Mouse (Mus musculus) intestine, postnatal 0 days (tissue): ENCODE data around the gene Agap1. TPM values are rescaled to one million over a fixed set of nuclear protein-coding genes. Genes with fewer than 3 reads are reported as not detected.
A peak's percentile ranks its signal among the peaks of the same experiment; 100 is the strongest.

Experiments
- ATAC-seq: fragments of 200-750 bp; cut with Nextera tagmentation; 2 replicates; pipeline ENCODE4 v1.8.0; 2017; ENCODE audit warnings: mild to moderate bottlenecking, moderate TSS enrichment, moderate library complexity
- H3K27ac ChIP-seq: fragments of 300-500 bp; sonication (generic); 2 replicates; pipeline ENCODE4 v1.5.1; 2014; ENCODE audit warnings: mild to moderate bottlenecking, low read depth, low read length, moderate library complexity
- H3K27me3 ChIP-seq: fragments of 300-500 bp; sonication (generic); replicated peaks from 2 replicates; pipeline ENCODE4 v1.6.1; 2014; ENCODE audit warnings: low read length, mixed read lengths; ENCODE audit not compliant: control insufficient read depth, insufficient read depth
- H3K36me3 ChIP-seq: fragments of 300-500 bp; sonication (generic); 2 replicates; pipeline ENCODE4 v1.6.1; 2014; ENCODE audit warnings: mild to moderate bottlenecking, moderate library complexity; ENCODE audit not compliant: control insufficient read depth, insufficient read depth
- H3K4me1 ChIP-seq: fragments of 300-500 bp; sonication (generic); replicated peaks from 2 replicates; pipeline ENCODE4 v1.6.1; 2014; ENCODE audit warnings: antibody characterized with exemption, low read length, mixed read lengths; ENCODE audit not compliant: control insufficient read depth, insufficient read depth
- H3K4me2 ChIP-seq: fragments of 300-500 bp; sonication (generic); replicated peaks from 2 replicates; pipeline ENCODE4 v1.6.1; 2014; ENCODE audit warnings: low read depth, mild to moderate bottlenecking, moderate library complexity
- H3K4me3 ChIP-seq: fragments of 300-500 bp; sonication (generic); 2 replicates; pipeline ENCODE4 v1.5.1; 2014; ENCODE audit warnings: low read depth, low read length
- H3K9ac ChIP-seq: fragments of 300-500 bp; sonication (generic); 2 replicates; pipeline ENCODE4 v1.6.1; 2014; ENCODE audit warnings: mild to moderate bottlenecking, low read depth, low read length
- H3K9me3 ChIP-seq: fragments of 300-500 bp; sonication (generic); 2 replicates; pipeline ENCODE4 v1.6.1; 2016; ENCODE audit warnings: mixed run types; ENCODE audit not compliant: control insufficient read depth
- CTCF ChIP-seq: sonication (generic); IDR thresholded peaks from 2 replicates; pipeline ENCODE4 v1.5.1; 2016; ENCODE audit warnings: low read depth, mild to moderate bottlenecking, control low read depth, antibody characterized with exemption, moderate library complexity
- WGBS: fragments of 180-500 bp; shearing (Covaris S2); extraction: QIAGEN DNeasy Blood & Tissue Kit; methylation state at CpG from one replicate; pipeline ENCODE4 v1.1.7; 2014; 5-methylcytosine and 5-hydroxymethylcytosine counted together
- polyA plus RNA-seq: library from polyadenylated mRNA; unstranded; fragments of >200 nt; fragmentation: Nextera tagmentation; extraction: Ambion mirVana; gene quantifications from 2 replicates; pipeline ENCODE4 v1.2.1, GENCODE M21; 2015

Gene Agap1
- polyA plus RNA-seq, 1 experiment from 2014 or later, result 6.1 TPM

DNA sequence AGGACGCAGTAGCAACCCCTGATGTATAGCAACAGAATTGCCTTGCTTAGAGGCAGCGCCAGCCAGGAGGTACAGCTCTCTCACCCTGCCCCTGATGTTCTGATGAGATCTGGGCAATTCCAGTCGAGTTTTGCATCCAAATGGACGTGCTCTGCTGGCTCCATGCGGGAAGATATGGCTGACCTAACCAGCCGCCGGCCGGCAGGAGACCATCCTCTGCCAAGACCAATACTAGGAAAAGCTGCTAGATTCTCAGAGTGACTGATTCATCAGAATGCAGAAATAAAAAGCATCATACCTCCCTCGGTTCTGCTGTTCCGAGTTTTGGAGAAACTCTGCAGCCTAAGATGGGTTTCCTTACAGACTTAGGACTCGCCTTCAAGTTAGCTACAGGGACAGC, 423.9 kb downstream of the Agap1 start:
- no peaks in the 10 kb centered on the region for H3K27me3 ChIP-seq
- no peak overlapping the region for H3K27ac ChIP-seq
- H3K4me2 ChIP-seq, result no peak overlapping the region
- no peak for TF ChIP-seq CTCF
- H3K9me3 ChIP-seq, result no peaks in the 10 kb centered on the region
- WGBS, result 88% methylated on average over 11 of the region's 11 CpGs
- H3K4me3 ChIP-seq, result no peak overlapping the region
- ATAC-seq, result no peak
- H3K4me1 ChIP-seq, result no peaks in the 10 kb centered on the region
- H3K36me3 ChIP-seq, result no peaks in the 10 kb centered on the region
- H3K9ac ChIP-seq, result no peak overlapping the region

DNA sequence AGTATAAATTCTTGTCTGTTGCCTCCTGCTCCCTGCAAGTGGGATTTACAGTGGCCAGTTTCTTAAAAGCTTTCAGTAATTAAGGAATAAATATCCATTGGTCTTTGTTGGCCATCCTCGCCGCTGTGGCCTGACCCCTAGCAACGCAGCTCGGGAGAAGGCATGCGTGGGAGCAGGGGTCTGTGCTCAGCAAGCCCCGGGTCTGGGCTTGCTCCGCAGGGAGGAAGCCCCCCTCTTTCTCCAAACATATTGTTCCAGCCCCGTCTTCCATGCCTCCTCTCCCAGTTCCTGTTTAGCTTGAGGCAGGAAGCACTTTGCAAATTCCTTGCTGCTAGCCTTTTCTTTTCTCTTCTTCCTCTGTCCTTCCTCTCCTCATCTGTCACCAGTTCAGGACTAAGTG, 425.6 kb downstream of the Agap1 start:
- Histone ChIP-seq H3K4me2 (no peak overlapping the region), H3K4me1 (no peaks in the 10 kb centered on the region), H3K9ac (no peak overlapping the region), H3K27me3 (no peaks in the 10 kb centered on the region), H3K9me3 (no peaks in the 10 kb centered on the region), H3K4me3 (no peak overlapping the region), H3K27ac (no peak overlapping the region), H3K36me3 (no peaks in the 10 kb centered on the region)
- no peak for ATAC-seq
- 52% methylated on average over 8 of the region's 8 CpGs for WGBS
- no peak for TF ChIP-seq CTCF

DNA sequence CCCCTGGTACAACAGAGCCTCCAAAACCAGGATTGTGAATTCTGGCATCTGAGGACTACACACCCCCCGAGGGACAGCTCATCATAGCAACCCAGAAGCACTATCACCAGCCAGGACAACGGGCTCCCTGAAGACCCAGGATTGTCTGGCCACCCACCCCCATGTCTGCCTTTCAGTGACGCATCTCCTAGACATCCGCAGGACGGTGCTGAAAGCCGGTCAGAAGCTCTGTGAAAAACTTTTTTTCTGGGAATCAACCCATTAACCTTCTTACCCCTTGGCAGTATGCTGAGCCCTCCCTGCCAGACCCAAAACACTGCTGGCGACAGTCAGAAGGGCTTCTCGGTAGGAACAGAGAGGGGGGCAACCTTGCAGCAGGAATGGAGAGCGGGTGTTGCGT, 426.2 kb downstream of the Agap1 start:
- no peak overlapping the region for H3K9ac ChIP-seq
- WGBS, result 79% methylated on average over 10 of the region's 10 CpGs
- ATAC-seq, result no peak
- no peak overlapping the region for H3K4me3 ChIP-seq
- no peaks in the 10 kb centered on the region; the same call in 1 of the 2 replicates for H3K4me1 ChIP-seq
- H3K27ac ChIP-seq, result no peak overlapping the region
- no peaks in the 10 kb centered on the region for H3K9me3 ChIP-seq
- H3K4me2 ChIP-seq, result no peak overlapping the region
- H3K36me3 ChIP-seq, result no peaks in the 10 kb centered on the region
- H3K27me3 ChIP-seq, result no peaks in the 10 kb centered on the region
- TF ChIP-seq CTCF, result no peak

DNA sequence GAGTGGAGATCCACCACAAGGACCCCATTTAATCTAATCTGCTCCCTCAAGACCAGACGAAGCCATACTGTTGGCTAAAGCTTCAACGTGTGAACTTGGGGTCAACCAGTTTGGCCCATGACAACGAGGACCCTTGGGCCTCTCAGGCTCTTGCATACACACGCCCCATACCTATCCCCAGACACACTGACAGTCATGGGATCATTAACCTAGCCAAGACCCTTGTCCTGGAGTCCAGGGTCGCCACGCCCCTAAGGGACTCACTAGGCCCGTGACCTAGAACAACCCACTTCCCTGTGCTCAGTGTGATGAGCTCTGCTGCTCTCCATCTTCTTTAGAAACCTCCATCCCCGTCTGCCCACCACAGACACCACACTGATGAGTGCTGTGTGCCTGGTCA, 429.7 kb downstream of the Agap1 start:
- peaks cover 11% of the 10 kb centered on the region for H3K36me3 ChIP-seq
- no peaks in the 10 kb centered on the region; the same call in 1 of the 2 replicates for H3K4me1 ChIP-seq
- H3K27me3 ChIP-seq, result no peaks in the 10 kb centered on the region
- no peak overlapping the region for H3K4me2 ChIP-seq
- H3K4me3 ChIP-seq, result no peak overlapping the region
- H3K9ac ChIP-seq, result no peak overlapping the region
- no peaks in the 10 kb centered on the region for H3K9me3 ChIP-seq
- 71% methylated on average over 8 of the region's 8 CpGs for whole genome bisulfite sequencing
- no peak overlapping the region for H3K27ac ChIP-seq
- 0 out of 2 replicates have a peak, but pooled peaks have one; percentile 23 for ATAC-seq
- no peak for TF ChIP-seq CTCF

DNA sequence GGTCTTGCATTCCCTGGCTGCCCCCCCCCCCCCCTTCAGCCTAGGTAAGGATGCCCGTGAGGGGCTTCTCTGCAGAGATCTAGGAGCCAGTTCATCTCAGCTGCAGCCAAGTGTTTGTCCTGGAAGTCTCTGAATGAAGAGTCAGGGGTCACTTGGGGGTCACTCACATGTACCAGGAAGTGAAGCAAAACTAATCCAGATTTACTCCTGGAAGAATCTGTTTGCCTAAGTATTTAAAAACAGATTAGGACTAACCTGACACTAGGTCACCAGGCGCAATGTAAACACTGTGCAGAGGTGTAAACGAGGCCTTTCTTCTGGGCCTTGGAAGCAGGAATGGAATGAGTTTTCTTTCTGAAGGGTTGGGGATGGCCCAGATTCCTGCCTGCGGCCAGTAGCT, 431.1 kb downstream of the Agap1 start:
- peaks cover 15% of the 10 kb centered on the region for H3K36me3 ChIP-seq
- H3K9ac ChIP-seq, result no peak overlapping the region
- no peak overlapping the region for H3K27ac ChIP-seq
- H3K4me1 ChIP-seq, result no peaks in the 10 kb centered on the region; the same call in 1 of the 2 replicates
- H3K9me3 ChIP-seq, result no peaks in the 10 kb centered on the region
- no peak; the same call in 1 of the 2 replicates for ATAC-seq
- no peak overlapping the region for H3K4me2 ChIP-seq
- H3K27me3 ChIP-seq, result no peaks in the 10 kb centered on the region
- TF ChIP-seq CTCF, result no peak
- no peak overlapping the region for H3K4me3 ChIP-seq
- WGBS, result 40% methylated on average over 4 of the region's 4 CpGs

DNA sequence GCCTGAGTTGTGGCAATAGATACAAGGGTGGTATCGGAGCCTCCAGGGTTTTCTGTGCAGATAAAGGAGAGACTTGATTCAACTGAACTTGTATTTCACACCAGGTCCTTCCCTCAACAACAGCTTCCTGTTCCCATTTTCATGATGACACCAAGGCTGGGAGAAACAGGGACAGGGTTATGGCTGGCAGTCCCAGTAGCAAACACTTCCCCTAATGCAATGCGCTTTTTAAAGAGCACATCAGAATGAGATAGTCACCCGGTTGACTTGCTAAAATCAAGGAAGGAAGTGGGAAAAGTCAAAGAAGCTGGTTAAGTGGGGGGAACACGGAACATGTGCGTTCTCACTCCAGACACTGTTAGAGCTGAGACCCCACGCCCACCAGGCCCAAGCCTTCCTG, 436.8 kb downstream of the Agap1 start:
- no peak for TF ChIP-seq CTCF
- no peak overlapping the region for H3K4me2 ChIP-seq
- WGBS, result 85% methylated on average over 6 of the region's 6 CpGs
- peaks cover 32% of the 10 kb centered on the region for H3K36me3 ChIP-seq
- H3K4me1 ChIP-seq, result no peaks in the 10 kb centered on the region
- no peak overlapping the region for H3K27ac ChIP-seq
- H3K4me3 ChIP-seq, result no peak overlapping the region
- ATAC-seq, result no peak
- no peak overlapping the region for H3K9ac ChIP-seq
- H3K27me3 ChIP-seq, result no peaks in the 10 kb centered on the region
- H3K9me3 ChIP-seq, result no peaks in the 10 kb centered on the region

DNA sequence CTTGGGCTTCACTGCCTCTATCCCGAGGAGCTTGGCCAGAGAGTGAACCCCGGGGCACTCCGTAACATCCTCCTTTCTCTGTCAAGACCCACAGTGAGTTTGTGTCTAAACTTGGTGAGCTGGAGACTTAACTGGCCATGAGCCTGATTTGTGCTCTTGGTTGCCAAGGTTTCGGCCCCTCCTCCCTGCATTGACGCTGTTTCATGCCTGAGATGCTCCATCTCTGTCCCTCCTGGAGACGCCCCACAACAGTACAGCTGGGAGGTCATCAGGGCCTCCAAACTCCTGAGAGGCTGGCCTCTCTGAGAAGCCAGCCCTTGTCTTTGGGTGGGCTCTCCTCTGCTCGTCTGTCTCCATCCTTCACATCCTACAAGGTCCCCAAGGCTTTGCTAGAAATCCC, 437.7 kb downstream of the Agap1 start:
- Histone ChIP-seq H3K4me3 (no peak overlapping the region), H3K4me1 (no peaks in the 10 kb centered on the region), H3K4me2 (no peak overlapping the region), H3K27ac (no peak overlapping the region), H3K27me3 (no peaks in the 10 kb centered on the region), H3K9ac (no peak overlapping the region), H3K9me3 (no peaks in the 10 kb centered on the region), H3K36me3 (peaks cover 32% of the 10 kb centered on the region)
- no peak for ATAC-seq
- TF ChIP-seq CTCF, result no peak
- 73% methylated on average over 7 of the region's 7 CpGs for WGBS
